ENCODE assay signal across 9 mouse cellular contexts in genomic region chrX:134930361-134930760, GRCm38 (mm10). TPM values are rescaled to one million over a fixed set of nuclear protein-coding genes. Genes with fewer than 3 reads are reported as not detected.
DNase-seq lines count a peak whose midpoint lies in the region; ATAC-seq and TF ChIP-seq lines count a peak whose summit lies in the region.
"Had no signal": no experiment of that assay in that cellular context is flagged by ENCODE, and none has a peak within 500 bp of the region (broad histone marks: within the 10 kb centered on the region; RNA-seq: fewer than 3 reads in every experiment).

No protein-coding gene starts in this region.

- DNase-seq in forebrain, embryonic 14.5 days (ENCODE audit: low spot score), result peak; percentile 55
- DNase-seq in lung, embryonic 14.5 days, result peak; percentile 71
- no peak for DNase-seq in lung, adult 2 months
- DNase-seq in adrenal gland, postnatal 25 days, result peak; percentile 26
- DNase-seq in gastrocnemius, postnatal 14 days, result peak; percentile 8
- DNase-seq in liver, embryonic 14.5 days (ENCODE audit: low read depth in 3 of 3, low spot score in 3 of 3), result peak in 1 of 3 experiments; percentile 1
- peak; percentile 13 to 65 for DNase-seq in spleen, postnatal 4 days (ENCODE audit: low spot score in 2 of 2)

- H3K27me3 ChIP-seq in forebrain, embryonic 14.5 days (replicated peaks; ENCODE audit: control insufficient read depth, insufficient read depth, low read length), result no peaks in the 10 kb centered on the region
- H3K27me3 ChIP-seq in forebrain, embryonic 13.5 days, result no peaks in the 10 kb centered on the region
- no peaks in the 10 kb centered on the region for H3K27me3 ChIP-seq in lung, embryonic 14.5 days (ENCODE audit: insufficient read depth, low read length)
- H3K27me3 ChIP-seq in liver, embryonic 14.5 days (ENCODE audit: control insufficient read depth, insufficient read depth, low read length), result no peaks in the 10 kb centered on the region
- H3K27me3 ChIP-seq: stomach, embryonic 15.5 days had no signal

- no peak overlapping the region for H3K4me2 ChIP-seq in forebrain, embryonic 14.5 days (ENCODE audit: low read length)
- H3K4me2 ChIP-seq in forebrain, embryonic 13.5 days, result no peak overlapping the region
- no peak overlapping the region for H3K4me2 ChIP-seq in lung, embryonic 14.5 days
- H3K4me2 ChIP-seq in liver, embryonic 14.5 days (ENCODE audit: low read depth), result no peak overlapping the region
- H3K4me2 ChIP-seq: stomach, embryonic 15.5 days had no signal

- 42% methylated on average over 5 of the region's 5 CpGs for whole genome bisulfite sequencing in forebrain, embryonic 14.5 days
- WGBS in forebrain, embryonic 13.5 days, result 39% methylated on average over 5 of the region's 5 CpGs
- WGBS in lung, embryonic 14.5 days, result 29% methylated on average over 5 of the region's 5 CpGs
- 35% methylated on average over 5 of the region's 5 CpGs for WGBS in lung, adult 2 months
- WGBS in liver, embryonic 14.5 days (ENCODE audit: insufficient replicate concordance), result 30% methylated on average over 5 of the region's 5 CpGs

- no peaks in the 10 kb centered on the region for H3K9me3 ChIP-seq in forebrain, embryonic 14.5 days (replicated peaks; ENCODE audit: control insufficient read depth, low read length)
- H3K9me3 ChIP-seq in forebrain, embryonic 13.5 days (replicated peaks), result no peaks in the 10 kb centered on the region
- H3K9me3 ChIP-seq in lung, embryonic 14.5 days (ENCODE audit: low read depth, low read length), result no peaks in the 10 kb centered on the region
- no peaks in the 10 kb centered on the region for H3K9me3 ChIP-seq in liver, embryonic 14.5 days (ENCODE audit: control insufficient read depth, low read length)
- H3K9me3 ChIP-seq: stomach, embryonic 15.5 days had no signal

- H3K4me3 ChIP-seq in forebrain, embryonic 14.5 days (ENCODE audit: low read depth, low read length), result no peak overlapping the region
- H3K4me3 ChIP-seq in forebrain, embryonic 13.5 days, result no peak overlapping the region
- no peak overlapping the region for H3K4me3 ChIP-seq in lung, embryonic 14.5 days (ENCODE audit: low read depth, low read length)
- no peak overlapping the region for H3K4me3 ChIP-seq in lung, adult 2 months (replicated peaks; ENCODE audit: extremely low read depth, low read depth, low read length)
- H3K4me3 ChIP-seq in liver, embryonic 14.5 days (ENCODE audit: insufficient read depth in 1 of 2, low read depth in 2 of 2, low read length in 2 of 2), result no peak overlapping the region
- H3K4me3 ChIP-seq: stomach, embryonic 15.5 days had no signal

- TF ChIP-seq CTCF in lung, embryonic 14.5 days (IDR thresholded peaks at IDR 0.05; ENCODE audit: low read depth), result peak; percentile 70
- TF ChIP-seq CTCF in lung, adult 2 months (IDR thresholded peaks at IDR 0.05; ENCODE audit: insufficient read depth, low read length), result no peak
- peak; percentile 67 for TF ChIP-seq CTCF in liver, embryonic 14.5 days (IDR thresholded peaks at IDR 0.05; ENCODE audit: low read depth)

- no peaks in the 10 kb centered on the region for H3K4me1 ChIP-seq in forebrain, embryonic 14.5 days (ENCODE audit: control insufficient read depth, insufficient read depth, low read length)
- H3K4me1 ChIP-seq in forebrain, embryonic 13.5 days, result no peaks in the 10 kb centered on the region
- H3K4me1 ChIP-seq in lung, embryonic 14.5 days (ENCODE audit: insufficient read depth), result no peaks in the 10 kb centered on the region
- H3K4me1 ChIP-seq in lung, adult 2 months (ENCODE audit: control insufficient read depth, insufficient read depth, low read length), result no peaks in the 10 kb centered on the region
- H3K4me1 ChIP-seq in liver, embryonic 14.5 days (replicated peaks; ENCODE audit: control insufficient read depth in 2 of 2, insufficient read depth in 2 of 2, low read length in 1 of 2), result no peaks in the 10 kb centered on the region
- H3K4me1 ChIP-seq: stomach, embryonic 15.5 days had no signal

- no peak for TF ChIP-seq EP300 in liver, embryonic 14.5 days (IDR thresholded peaks at IDR 0.05; ENCODE audit: low read depth)

- intact Hi-C loops in gastrocnemius, postnatal 14 days (cut with DNase I; ENCODE audit: low total_unique reads), result no loop called here

- no peaks in the 10 kb centered on the region for H3K36me3 ChIP-seq in forebrain, embryonic 14.5 days (ENCODE audit: control insufficient read depth, insufficient read depth, low read length)
- H3K36me3 ChIP-seq in forebrain, embryonic 13.5 days (ENCODE audit: poor library complexity, severe bottlenecking), result no peaks in the 10 kb centered on the region
- H3K36me3 ChIP-seq in lung, embryonic 14.5 days (ENCODE audit: insufficient read depth), result no peaks in the 10 kb centered on the region
- H3K36me3 ChIP-seq in liver, embryonic 14.5 days (replicated peaks; ENCODE audit: control insufficient read depth, insufficient read depth, low read depth), result no peaks in the 10 kb centered on the region
- H3K36me3 ChIP-seq: stomach, embryonic 15.5 days had no signal

- no peak overlapping the region for H3K9ac ChIP-seq in forebrain, embryonic 14.5 days (ENCODE audit: low read length)
- H3K9ac ChIP-seq in forebrain, embryonic 13.5 days, result no peak overlapping the region
- H3K9ac ChIP-seq in lung, embryonic 14.5 days, result no peak overlapping the region
- no peak overlapping the region for H3K9ac ChIP-seq in liver, embryonic 14.5 days (replicated peaks)
- H3K9ac ChIP-seq: stomach, embryonic 15.5 days had no signal

- no peak for TF ChIP-seq POLR2A in lung, adult 2 months (IDR thresholded peaks at IDR 0.05; ENCODE audit: borderline replicate concordance, extremely low read depth, low read depth, low read length)

- no peak overlapping the region for H3K27ac ChIP-seq in forebrain, embryonic 14.5 days (ENCODE audit: low read depth, low read length)
- H3K27ac ChIP-seq in forebrain, embryonic 13.5 days, result no peak overlapping the region
- no peak overlapping the region for H3K27ac ChIP-seq in lung, embryonic 14.5 days (ENCODE audit: low read depth)
- H3K27ac ChIP-seq in liver, embryonic 14.5 days, result no peak overlapping the region
- H3K27ac ChIP-seq: stomach, embryonic 15.5 days had no signal

- ATAC-seq in forebrain, embryonic 14.5 days, result no peak
- ATAC-seq in forebrain, embryonic 13.5 days, result no peak
- ATAC-seq in lung, embryonic 14.5 days (ENCODE audit: insufficient read depth), result no peak
- ATAC-seq in liver, embryonic 14.5 days (ENCODE audit: insufficient read depth), result no peak

RNA-seq across cellular contexts. Expression of gene Nxf2, which starts 34.2 kb away (rescaled TPM):
- 0.15 and 0.42 TPM in 2 replicates for polyA plus RNA-seq in forebrain, embryonic 14.5 days (2014; fragmentation: Nextera tagmentation; extraction: Ambion mirVana)
- polyA plus RNA-seq in forebrain, embryonic 13.5 days (2015; fragmentation: Nextera tagmentation; extraction: Ambion mirVana), result 0.15 and 0.39 TPM in 2 replicates
- 0.67 and 0.85 TPM in 2 replicates for polyA plus RNA-seq in lung, embryonic 14.5 days (2014; fragmentation: Nextera tagmentation; extraction: Ambion mirVana)
- not detected in 2 replicates for polyA plus RNA-seq in lung, adult 2 months (2012; rRNA removed)
- not detected in 2 replicates for total RNA-seq in adrenal gland, postnatal 25 days (2021)
- not detected for total RNA-seq in gastrocnemius, postnatal 14 days (2021)
- 0.09 and 0.10 TPM in 2 replicates for polyA plus RNA-seq in liver, embryonic 14.5 days (2012; rRNA removed)
- polyA plus RNA-seq in liver, embryonic 14.5 days (2014; fragmentation: Nextera tagmentation; extraction: Ambion mirVana), result 0.14 and 0.33 TPM in 2 replicates
